Mouse (Mus musculus): ENCODE data around the gene Rasal2.
A peak's percentile ranks its signal among the peaks of the same experiment; 100 is the strongest.

DNA sequence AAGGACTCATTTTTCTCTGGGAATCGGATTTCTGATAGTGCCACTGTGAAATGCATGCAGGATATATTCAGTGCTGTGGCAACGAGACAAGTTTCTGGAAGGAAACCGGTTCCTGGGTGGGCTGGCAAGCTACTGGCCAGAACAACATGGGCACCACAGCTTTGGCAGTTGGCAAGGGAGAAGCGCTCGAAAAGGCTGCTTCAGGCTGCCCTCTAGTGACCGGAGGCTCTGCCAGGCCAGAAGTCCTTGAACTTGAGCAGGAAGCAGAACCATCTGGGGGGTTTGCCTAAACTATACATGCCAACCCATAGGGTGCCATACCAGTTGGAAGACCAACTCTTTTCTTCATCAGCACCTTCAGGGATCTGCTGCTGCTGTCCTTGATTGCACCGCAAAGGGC, 33.9 kb upstream of the Rasal2 start:
- TF ChIP-seq CTCF (IDR thresholded peaks at IDR 0.05; ENCODE audit: low read depth), result peak; percentile 57
- TF ChIP-seq EP300 (IDR thresholded peaks at IDR 0.05; ENCODE audit: low read depth), result no peak
